25 mouse cellular contexts compared by ENCODE assay signal in genomic region chr14:54644294-54644693, GRCm38 (mm10). TPM values are rescaled to one million over a fixed set of nuclear protein-coding genes. Genes with fewer than 3 reads are reported as not detected.
A peak's percentile ranks its signal among the peaks of the same experiment; 100 is the strongest.
DNase-seq lines count a peak whose midpoint lies in the region; TF ChIP-seq lines count a peak whose summit lies in the region.
"Had no signal": no experiment of that assay in that cellular context is flagged by ENCODE, and none has a peak within 500 bp of the region (broad histone marks: within the 10 kb centered on the region; RNA-seq: fewer than 3 reads in every experiment).

No protein-coding gene starts in this region.

- no peak overlapping the region for H3ac ChIP-seq in myocyte (ENCODE audit: control insufficient read depth, insufficient read length)

- H3K27me3 ChIP-seq in myocyte (ENCODE audit: control insufficient read depth, insufficient read depth, insufficient read length): no peaks in the 10 kb centered on the region
- H3K27me3 ChIP-seq: embryonic facial prominence, embryonic 12.5 days; forebrain, embryonic 15.5 days; heart, embryonic 15.5 days; intestine, embryonic 15.5 days had no signal

- H3K4me2 ChIP-seq in myocyte (ENCODE audit: low read depth): no peak overlapping the region
- H3K4me2 ChIP-seq: embryonic facial prominence, embryonic 12.5 days; forebrain, embryonic 15.5 days; heart, embryonic 11.5 days; heart, embryonic 15.5 days; hindbrain, embryonic 14.5 days; intestine, embryonic 15.5 days had no signal

- no peak overlapping the region for H3K4me3 ChIP-seq in myocyte
- H3K4me3 ChIP-seq: embryonic facial prominence, embryonic 12.5 days; forebrain, embryonic 15.5 days; heart, adult 2 months; heart, embryonic 15.5 days; hindbrain, embryonic 10.5 days; intestine, embryonic 15.5 days had no signal

- peak; percentile 30 for TF ChIP-seq POLR2A in myocyte (IDR thresholded peaks at IDR 0.05; ENCODE audit: insufficient read length, low read depth)

- peak; percentile 60 to 73 for DNase-seq in adrenal gland, adult (ENCODE audit: inconsistent age in 2 of 2, low spot score in 1 of 2)
- DNase-seq in adrenal gland, adult 18-20 months (ENCODE audit: low spot score in 2 of 2): no peak
- DNase-seq in heart, adult 11 months: peak; percentile 86
- DNase-seq in heart, postnatal 4 days: no peak
- peak; percentile 28 for DNase-seq in NIH3T3 (ENCODE audit: low read depth)
- no peak for DNase-seq in layer of hippocampus, postnatal 10 days (ENCODE audit: low spot score in 2 of 2)
- no peak for DNase-seq in urinary bladder, adult 18-20 months (ENCODE audit: low spot score in 2 of 2)
- DNase-seq: cerebellum, adult 2 months; cerebellum, postnatal 10 days; gastrocnemius, postnatal 10 days; heart, adult 2 months; heart, postnatal 14 days; kidney, adult 18-20 months had no signal

- peaks cover 51% of the 10 kb centered on the region for H3K36me3 ChIP-seq in myocyte (ENCODE audit: control insufficient read depth, insufficient read depth)

- H3K79me2 ChIP-seq in myocyte (ENCODE audit: control insufficient read depth, insufficient read depth): peaks cover 8% of the 10 kb centered on the region

TF ChIP-seq in myocyte, 11 proteins besides CTCF, POLR2A, EP300 and RAD21:
- no peak for TF ChIP-seq USF1 (IDR thresholded peaks at IDR 0.05; ENCODE audit: low read depth)
- no peak for TF ChIP-seq MAX (IDR thresholded peaks at IDR 0.05; ENCODE audit: low read depth)
- no peak for TF ChIP-seq MYOD1 (IDR thresholded peaks at IDR 0.05; ENCODE audit: control insufficient read depth in 1 of 3, insufficient read length in 2 of 3, low read depth in 2 of 3)
- TF ChIP-seq POLR2AphosphoS2 (IDR thresholded peaks at IDR 0.05; ENCODE audit: insufficient read length, low read depth): peak; percentile 19

RNA-seq across cellular contexts. Expression of gene Cdh24, which starts 3.1 kb away (rescaled TPM):
- 1 to 10 TPM in 1 of 2 experiments, under 1 TPM in 1; 0.70 to 1.2 TPM for total RNA-seq in adrenal gland, adult 18-20 months (2021)
- total RNA-seq in heart, postnatal 4 days (2021): 1 to 10 TPM; 2.7 to 3.1 TPM
- 4.3 TPM for polyA plus RNA-seq in myocyte (2012; fragmentation: generic; extraction: Trizol)
- total RNA-seq in layer of hippocampus, postnatal 10 days (2021): 10 to 100 TPM; 14.7 to 17.2 TPM

RNA-seq across cellular contexts. Expression of gene Gm17606, which starts 3.5 kb away (rescaled TPM):
- not detected for total RNA-seq in adrenal gland, adult 18-20 months (2021)
- total RNA-seq in heart, postnatal 4 days (2021): not detected
- not detected for polyA plus RNA-seq in myocyte (2012; fragmentation: generic; extraction: Trizol)
- total RNA-seq in layer of hippocampus, postnatal 10 days (2021): not detected
- total RNA-seq: common myeloid progenitor, adult 5-6 weeks; gastrocnemius, postnatal 10 days; gastrocnemius, postnatal 4 days; heart, adult 2 months; heart, postnatal 14 days had no signal
- polyA plus RNA-seq: C2C12; cerebellum, adult 2 months; forebrain, embryonic 11.5 days; forebrain, embryonic 15.5 days; heart, adult 2 months; heart, embryonic 11.5 days; heart, embryonic 15.5 days; hindbrain, embryonic 10.5 days; hindbrain, embryonic 14.5 days; intestine, embryonic 15.5 days had no signal

RNA-seq across cellular contexts. Expression of gene Psmb11, which starts 23.1 kb away (rescaled TPM):
- not detected for total RNA-seq in adrenal gland, adult 18-20 months (2021)
- not detected for total RNA-seq in heart, postnatal 4 days (2021)
- not detected for polyA plus RNA-seq in myocyte (2012; fragmentation: generic; extraction: Trizol)
- under 1 TPM; 0.21 to 0.25 TPM for total RNA-seq in layer of hippocampus, postnatal 10 days (2021)
- total RNA-seq: common myeloid progenitor, adult 5-6 weeks; gastrocnemius, postnatal 10 days; gastrocnemius, postnatal 4 days; heart, adult 2 months had no signal
- polyA plus RNA-seq: cerebellum, adult 2 months; forebrain, embryonic 11.5 days; heart, adult 2 months; heart, embryonic 11.5 days; intestine, embryonic 15.5 days had no signal

RNA-seq across cellular contexts. Expression of gene Psmb5, which starts 26.5 kb away (rescaled TPM):
- total RNA-seq in adrenal gland, adult 18-20 months (2021): 100 to 1,000 TPM; 273 to 381 TPM
- 100 to 1,000 TPM; 192 to 198 TPM for total RNA-seq in heart, postnatal 4 days (2021)
- polyA plus RNA-seq in myocyte (2012; fragmentation: generic; extraction: Trizol): 416 TPM
- 100 to 1,000 TPM; 201 to 217 TPM for total RNA-seq in layer of hippocampus, postnatal 10 days (2021)

RNA-seq across cellular contexts. Expression of gene 4931414P19Rik, which starts 38.5 kb away (rescaled TPM):
- total RNA-seq in adrenal gland, adult 18-20 months (2021): 1 to 10 TPM; 2.7 to 6.5 TPM
- total RNA-seq in heart, postnatal 4 days (2021): 1 to 10 TPM; 4.9 to 6.6 TPM
- 7.3 TPM for polyA plus RNA-seq in myocyte (2012; fragmentation: generic; extraction: Trizol)
- 1 to 10 TPM; 5.1 to 5.5 TPM for total RNA-seq in layer of hippocampus, postnatal 10 days (2021)

Comparison
In these comparisons a context has a peak if more than half of its experiments do, and no peak if none do; other contexts are left out.
1. DNase-seq: peak in adrenal gland, adult (2 of 2), heart, adult 11 months (single experiment) and NIH3T3 (single experiment); none in adrenal gland, adult 18-20 months (0 of 2), heart, postnatal 4 days (single experiment), layer of hippocampus, postnatal 10 days (0 of 2) and urinary bladder, adult 18-20 months (0 of 2).